Mouse (Mus musculus) bone marrow, adult 2 months (tissue): ENCODE results near the gene Shisal2a.

ENCODE experiments used
- CTCF ChIP-seq: fragments of 200-500 bp; IDR thresholded peaks from 2 replicates; pipeline ENCODE4 v1.5.1; 2011; ENCODE audit warnings: low read length, control low read depth; ENCODE audit not compliant: control insufficient read depth, insufficient read depth
- POLR2A ChIP-seq: fragments of 200-500 bp; IDR thresholded peaks from 2 replicates; pipeline ENCODE4 v1.6.1; 2011; ENCODE audit warnings: low read depth, mild to moderate bottlenecking, control low read depth, low read length, borderline replicate concordance; ENCODE audit not compliant: control insufficient read depth

DNA sequence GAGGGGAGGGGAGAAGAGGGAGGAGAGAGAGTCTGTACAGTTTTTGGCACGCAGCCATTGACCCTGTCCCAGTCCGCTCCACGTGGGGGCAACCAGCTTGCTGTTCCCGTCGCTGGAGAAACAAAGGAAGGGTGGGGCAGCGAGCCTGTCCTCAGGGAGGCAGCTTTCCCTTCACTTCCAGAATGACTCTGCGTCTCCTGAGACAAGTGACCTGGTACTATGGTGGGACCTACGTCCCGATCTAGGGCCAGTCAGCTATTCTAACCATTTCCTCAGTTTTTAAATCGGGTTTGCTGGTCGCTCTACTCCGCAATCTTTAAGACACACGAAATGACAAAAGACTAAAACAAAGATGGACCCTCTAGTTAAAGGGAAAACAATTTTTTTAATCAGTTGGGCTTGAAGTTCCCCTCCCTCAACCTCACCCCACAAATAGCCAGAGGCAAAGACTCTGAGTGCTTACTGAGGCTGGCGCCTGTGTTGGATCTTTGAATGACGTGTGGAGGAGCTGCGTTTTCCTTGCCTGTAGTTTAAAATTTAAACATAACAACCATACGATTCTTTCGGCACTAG is 4.6 kb upstream of the Shisal2a start:
- no peak for TF ChIP-seq POLR2A
- no peak for TF ChIP-seq CTCF
